Mouse (Mus musculus) MEL (cell line): ENCODE results near the gene Kcnj2. TPM values are rescaled to one million over a fixed set of nuclear protein-coding genes. Genes with fewer than 3 reads are reported as not detected.

Experiments used
- DNase-seq: peaks from one replicate; pipeline ENCODE4 v3.0.0; 2011; ENCODE audit warnings: low read depth, low spot score
- H3K27ac ChIP-seq: 2 replicates; pipeline ENCODE4 v1.5.1; 2012; ENCODE audit warnings: low read depth, mild to moderate bottlenecking, control low read depth, low read length, moderate library complexity; ENCODE audit not compliant: control insufficient read depth
- H3K27me3 ChIP-seq, 2 experiments: fragments of 150-350 bp in 1 of 2; sonication (generic) in 1 of 2; 2 replicates each; pipeline ENCODE4 v1.6.1; 2012; ENCODE audit warnings: low read length in 2 of 2, mild to moderate bottlenecking in 2 of 2, improper control_type of control experiment in 1 of 2, moderate library complexity in 1 of 2; ENCODE audit not compliant: insufficient read depth in 2 of 2, control insufficient read depth in 1 of 2
- H3K36me3 ChIP-seq, 2 experiments: 2 replicates each; pipeline ENCODE4 v1.6.1; 2012 to 2014; ENCODE audit warnings: low read length in 2 of 2, improper control_type of control experiment in 1 of 2, inconsistent platforms in 1 of 2, mild to moderate bottlenecking in 1 of 2; ENCODE audit not compliant: insufficient read depth in 2 of 2, control insufficient read depth in 1 of 2
- H3K4me1 ChIP-seq, 2 experiments: fragments of 150-350 bp in 1 of 2; sonication (generic) in 1 of 2; 2 replicates each; pipeline ENCODE4 v1.6.1; 2012; ENCODE audit warnings: low read length in 2 of 2, improper control_type of control experiment in 1 of 2, mild to moderate bottlenecking in 1 of 2; ENCODE audit not compliant: insufficient read depth in 2 of 2, control insufficient read depth in 1 of 2
- H3K4me3 ChIP-seq, 2 experiments: fragments of 150-350 bp in 1 of 2; sonication (generic) in 1 of 2; 2 replicates each; pipeline ENCODE4 v1.5.1; 2012; ENCODE audit warnings: low read depth in 2 of 2, low read length in 2 of 2, mild to moderate bottlenecking in 2 of 2, moderate library complexity in 2 of 2, control low read depth in 1 of 2, improper control_type of control experiment in 1 of 2; ENCODE audit not compliant: control insufficient read depth in 1 of 2, insufficient read depth in 1 of 2
- H3K79me2 ChIP-seq: 2 replicates; pipeline ENCODE4 v1.6.1; 2012; ENCODE audit warnings: mild to moderate bottlenecking, low read length, moderate library complexity; ENCODE audit not compliant: control insufficient read depth, poor library complexity, insufficient read depth
- H3K9ac ChIP-seq: 2 replicates; pipeline ENCODE4 v1.6.1; 2012; ENCODE audit warnings: low read depth, mild to moderate bottlenecking, control low read depth, low read length, moderate library complexity; ENCODE audit not compliant: control insufficient read depth, poor library complexity, severe bottlenecking
- H3K9me3 ChIP-seq: fragments of 150-350 bp; sonication (generic); replicated peaks from 2 replicates; pipeline ENCODE4 v1.6.1; 2012; ENCODE audit warnings: mild to moderate bottlenecking, low read length, improper control_type of control experiment, moderate library complexity; ENCODE audit not compliant: insufficient read depth
- BHLHE40 ChIP-seq: IDR thresholded peaks from 2 replicates; pipeline ENCODE4 v1.6.1; 2012; ENCODE audit warnings: low read depth, mild to moderate bottlenecking, inconsistent platforms, low read length, improper control_type of control experiment, borderline replicate concordance
- CHD2 ChIP-seq: IDR thresholded peaks from 2 replicates; pipeline ENCODE4 v1.6.1; 2011; ENCODE audit warnings: low read length, improper control_type of control experiment
- CTCF ChIP-seq, 3 experiments: IDR thresholded peaks in 2 of 3; conservative IDR thresholded peaks in 1 of 3; 2 replicates each; pipeline ENCODE4 v1.5.1; 2011 to 2012; ENCODE audit warnings: low read length in 3 of 3, low read depth in 2 of 3, mild to moderate bottlenecking in 2 of 3, improper control_type of control experiment in 1 of 3, inconsistent platforms in 1 of 3, mixed read lengths in 1 of 3, moderate library complexity in 1 of 3; ENCODE audit not compliant: control insufficient read depth in 1 of 3, insufficient read depth in 1 of 3, poor library complexity in 1 of 3, severe bottlenecking in 1 of 3
- E2F4 ChIP-seq: IDR thresholded peaks from 2 replicates; pipeline ENCODE4 v1.6.1; 2011; ENCODE audit warnings: low read depth, low read length, improper control_type of control experiment, borderline replicate concordance
- ELF1 ChIP-seq: IDR thresholded peaks from 2 replicates; pipeline ENCODE4 v1.6.1; 2014; ENCODE audit warnings: low read depth, mild to moderate bottlenecking, inconsistent platforms, low read length, improper control_type of control experiment, moderate library complexity
- ETS1 ChIP-seq: IDR thresholded peaks from 2 replicates; pipeline ENCODE4 v1.6.1; 2012; ENCODE audit warnings: low read depth, mild to moderate bottlenecking, inconsistent platforms, low read length, improper control_type of control experiment, moderate library complexity
- GABPA ChIP-seq: IDR thresholded peaks from 2 replicates; pipeline ENCODE4 v1.6.1; 2012; ENCODE audit warnings: low read depth, mild to moderate bottlenecking, inconsistent platforms, low read length, improper control_type of control experiment, moderate library complexity
- HCFC1 ChIP-seq: IDR thresholded peaks from 2 replicates; pipeline ENCODE4 v1.6.1; 2012; ENCODE audit warnings: low read depth, mild to moderate bottlenecking, inconsistent platforms, low read length, improper control_type of control experiment, moderate library complexity
- JUND ChIP-seq: IDR thresholded peaks from 2 replicates; pipeline ENCODE4 v1.6.1; 2011; ENCODE audit warnings: low read depth, mild to moderate bottlenecking, improper control_type of control experiment, low read length
- MAFK ChIP-seq: IDR thresholded peaks from 2 replicates; pipeline ENCODE4 v1.6.1; 2011; ENCODE audit warnings: low read depth, mild to moderate bottlenecking, low read length, improper control_type of control experiment, borderline replicate concordance
- MAX ChIP-seq: IDR thresholded peaks from 2 replicates; pipeline ENCODE4 v1.6.1; 2011; ENCODE audit warnings: low read length, improper control_type of control experiment
- MAZ ChIP-seq: IDR thresholded peaks from 2 replicates; pipeline ENCODE4 v1.6.1; 2012; ENCODE audit warnings: low read depth, mild to moderate bottlenecking, inconsistent platforms, low read length, improper control_type of control experiment
- MEF2A ChIP-seq: IDR thresholded peaks from 2 replicates; pipeline ENCODE4 v1.6.1; 2014; ENCODE audit warnings: low read depth, mild to moderate bottlenecking, inconsistent platforms, low read length, improper control_type of control experiment; ENCODE audit not compliant: poor library complexity, insufficient replicate concordance, severe bottlenecking; ENCODE audit errors: extremely low read depth
- MXI1 ChIP-seq: IDR thresholded peaks from 2 replicates; pipeline ENCODE4 v1.6.1; 2011; ENCODE audit warnings: mild to moderate bottlenecking, low read depth, low read length, improper control_type of control experiment
- MYB ChIP-seq: IDR thresholded peaks from 2 replicates; pipeline ENCODE4 v1.6.1; 2011; ENCODE audit warnings: mild to moderate bottlenecking, low read depth, low read length, improper control_type of control experiment
- MYC ChIP-seq: IDR thresholded peaks from 2 replicates; pipeline ENCODE4 v1.6.1; 2011; ENCODE audit warnings: low read depth, mild to moderate bottlenecking, low read length, improper control_type of control experiment, moderate library complexity
- NELFE ChIP-seq: IDR thresholded peaks from 2 replicates; pipeline ENCODE4 v1.6.1; 2011; ENCODE audit warnings: low read depth, low read length, improper control_type of control experiment
- POLR2A ChIP-seq, 2 experiments: IDR thresholded peaks; 2 replicates each; pipeline ENCODE4 v1.6.1; 2011 to 2012; ENCODE audit warnings: low read length in 2 of 2, mild to moderate bottlenecking in 2 of 2, control low read depth in 1 of 2, improper control_type of control experiment in 1 of 2, low read depth in 1 of 2, moderate library complexity in 1 of 2; ENCODE audit not compliant: control insufficient read depth in 1 of 2, insufficient read depth in 1 of 2, poor library complexity in 1 of 2
- RAD21 ChIP-seq: IDR thresholded peaks from 2 replicates; pipeline ENCODE4 v1.6.1; 2011; ENCODE audit warnings: mild to moderate bottlenecking, low read depth, low read length, improper control_type of control experiment
- RCOR1 ChIP-seq: IDR thresholded peaks from 2 replicates; pipeline ENCODE4 v1.6.1; 2012; ENCODE audit warnings: low read depth, mild to moderate bottlenecking, inconsistent platforms, low read length, improper control_type of control experiment
- SIN3A ChIP-seq: IDR thresholded peaks from 2 replicates; pipeline ENCODE4 v1.6.1; 2012; ENCODE audit warnings: low read length, improper control_type of control experiment, inconsistent platforms
- SMC3 ChIP-seq: IDR thresholded peaks from 2 replicates; pipeline ENCODE4 v1.6.1; 2011; ENCODE audit warnings: low read depth, low read length, improper control_type of control experiment
- TBP ChIP-seq: IDR thresholded peaks from 2 replicates; pipeline ENCODE4 v1.8.0; 2011; ENCODE audit warnings: low read depth, low read length, improper control_type of control experiment
- UBTF ChIP-seq: IDR thresholded peaks from 2 replicates; pipeline ENCODE4 v1.6.1; 2012; ENCODE audit warnings: low read depth, mild to moderate bottlenecking, inconsistent platforms, low read length, improper control_type of control experiment, moderate library complexity, borderline replicate concordance; ENCODE audit not compliant: insufficient read depth
- ZC3H11A ChIP-seq: IDR thresholded peaks from 2 replicates; pipeline ENCODE4 v1.6.1; 2012; ENCODE audit warnings: low read depth, mild to moderate bottlenecking, inconsistent platforms, low read length, improper control_type of control experiment
- ZKSCAN1 ChIP-seq: IDR thresholded peaks from 2 replicates; pipeline ENCODE4 v1.6.1; 2012; ENCODE audit warnings: low read depth, mild to moderate bottlenecking, inconsistent platforms, low read length, improper control_type of control experiment, moderate library complexity
- ZNF384 ChIP-seq: IDR thresholded peaks from 2 replicates; pipeline ENCODE4 v1.6.1; 2012; ENCODE audit warnings: low read depth, mild to moderate bottlenecking, inconsistent platforms, low read length, improper control_type of control experiment
- polyA plus RNA-seq, 2 experiments: library from polyadenylated mRNA; stranded (reverse) in 1 of 2; unstranded in 1 of 2; fragments of >175 nt in 1 of 2; fragments of >200 nt in 1 of 2; gene quantifications; 2 replicates each; pipeline versions ENCODE4 v1.2.1 to v1.2.4; 2012; ENCODE audit warnings: low replicate concordance in 2 of 2, low read depth in 1 of 2; ENCODE audit not compliant: insufficient read length in 2 of 2, insufficient read depth in 1 of 2, missing spikeins in 1 of 2
- total RNA-seq: library from RNA; depleted of rRNA; stranded (reverse); fragments of 300-350 nt; gene quantifications from 2 replicates; pipeline ENCODE4 v1.2.3, GENCODE M21; 2012

Kcnj2 gene
- total and polyA plus RNA-seq, 3 experiments = not detected

DNA sequence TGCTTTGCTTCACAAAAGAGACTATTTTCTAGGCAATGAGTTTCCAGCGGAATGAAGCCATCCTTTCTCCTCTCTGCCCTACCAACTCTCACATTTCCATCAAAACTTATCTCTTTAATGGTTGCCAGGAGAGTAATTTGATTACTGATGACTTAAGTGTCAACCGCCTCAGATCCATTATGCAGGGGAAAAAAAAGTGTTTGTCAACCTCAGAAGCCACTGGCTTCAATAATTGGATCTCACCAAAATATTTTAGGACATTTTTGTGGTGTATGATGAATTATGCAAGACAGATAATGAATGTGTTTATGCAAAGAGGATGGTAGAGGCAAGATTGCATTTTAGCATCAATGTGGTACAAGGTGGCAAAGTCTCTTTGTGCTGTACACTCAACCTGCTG is 45.8 kb upstream of the Kcnj2 start:
- no peak overlapping the region for H3K27ac ChIP-seq
- no peaks in the 10 kb centered on the region for H3K9me3 ChIP-seq
- H3K79me2 ChIP-seq = no peaks in the 10 kb centered on the region
- H3K9ac ChIP-seq = no peak overlapping the region
- DNase-seq = no peak
- H3K27me3 ChIP-seq = no peaks in the 10 kb centered on the region
- no peak overlapping the region for H3K4me3 ChIP-seq
- TF ChIP-seq ZNF384 (no peak), RCOR1 (no peak), TBP (no peak), E2F4 (no peak), MXI1 (no peak), MEF2A (no peak), SIN3A (no peak), UBTF (no peak)
- TF ChIP-seq, all 39 proteins: peak for 0
- H3K36me3 ChIP-seq = no peaks in the 10 kb centered on the region
- no peaks in the 10 kb centered on the region for H3K4me1 ChIP-seq

DNA sequence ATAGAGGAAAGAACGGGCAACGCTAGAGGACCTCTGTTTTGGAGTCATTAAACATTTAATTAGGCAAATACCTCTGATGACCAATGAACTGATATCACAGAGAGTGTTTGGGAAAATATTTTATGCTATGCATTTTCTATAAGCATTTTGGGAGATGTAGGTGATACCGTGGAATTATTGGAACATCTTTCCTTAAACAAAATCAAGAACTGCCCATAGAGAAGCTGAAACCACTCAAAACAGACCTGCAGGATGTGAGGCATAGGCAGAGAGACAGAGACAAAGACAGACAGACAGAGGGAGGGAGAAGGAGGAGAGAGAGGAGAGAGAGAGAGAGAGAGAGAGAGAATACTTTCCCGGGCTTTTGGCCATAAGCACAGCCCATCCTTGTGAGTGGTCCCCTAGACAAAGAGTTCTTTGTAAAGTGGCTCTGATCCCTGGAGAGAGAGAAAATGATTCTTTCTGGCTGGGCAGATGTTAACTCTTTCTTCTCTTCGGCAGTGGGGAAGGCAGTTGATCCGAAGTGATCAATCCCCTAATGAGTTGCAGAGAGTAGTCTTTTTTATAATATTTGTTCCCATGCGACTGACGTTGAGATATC is 43.2 kb upstream of the Kcnj2 start:
- DNase-seq = no peak
- H3K4me3 ChIP-seq = no peak overlapping the region
- H3K79me2 ChIP-seq = no peaks in the 10 kb centered on the region
- no peaks in the 10 kb centered on the region for H3K27me3 ChIP-seq
- no peaks in the 10 kb centered on the region for H3K36me3 ChIP-seq
- no peaks in the 10 kb centered on the region for H3K9me3 ChIP-seq
- H3K4me1 ChIP-seq = no peaks in the 10 kb centered on the region
- no peak overlapping the region for H3K9ac ChIP-seq
- TF ChIP-seq HCFC1 = no peak
- TF ChIP-seq CTCF (IDR thresholded peaks at IDR 0.05 in 2 of 3, conservative IDR thresholded peaks at IDR 0.05 in 1 of 3; ENCODE audit: control insufficient read depth in 1 of 3, insufficient read depth in 1 of 3, low read depth in 2 of 3, low read length in 3 of 3, poor library complexity in 1 of 3, severe bottlenecking in 1 of 3) = no peak
- no peak for TF ChIP-seq ZNF384
- H3K27ac ChIP-seq = no peak overlapping the region

- DNase-seq = peak; percentile 29
- no peaks in the 10 kb centered on the region for H3K9me3 ChIP-seq
- no peak overlapping the region for H3K4me3 ChIP-seq
- no peaks in the 10 kb centered on the region for H3K79me2 ChIP-seq
- H3K4me1 ChIP-seq = no peaks in the 10 kb centered on the region
- H3K27me3 ChIP-seq = no peaks in the 10 kb centered on the region
- H3K9ac ChIP-seq = no peak overlapping the region
- H3K36me3 ChIP-seq = no peaks in the 10 kb centered on the region
- H3K27ac ChIP-seq = no peak overlapping the region
- TF ChIP-seq SMC3 (peak; percentile 66), MAX (no peak), MEF2A (no peak), RAD21 (peak; percentile 37), ZKSCAN1 (no peak), BHLHE40 (no peak), NELFE (no peak), CHD2 (no peak), GABPA (no peak), ELF1 (no peak), E2F4 (no peak), MYB (no peak), MAFK (no peak), ETS1 (no peak), POLR2A (IDR thresholded peaks at IDR 0.05; ENCODE audit: control insufficient read depth in 1 of 2, insufficient read depth in 1 of 2, low read depth in 1 of 2, low read length in 2 of 2, poor library complexity in 1 of 2) (no peak), MAZ (no peak), MYC (no peak), JUND (no peak), ZC3H11A (peak; percentile 17; the same call in 1 of the 2 replicates)
These were observed 23.8 kb upstream of the Kcnj2 start for GRCm38 (mm10) chr11:111042175-111042574.
